Mouse (Mus musculus) layer of hippocampus, adult 2 months (tissue): ENCODE measurements at regions not wholly inside any gene's neighbourhood (a gene's known extent, or its start where the extent isn't known, plus 50 kb on each side); places are given as distances from the start of the nearest gene placed in this dataset.
"Not testable (repeated sequence)": the region's sequence is repeated elsewhere in the genome, so short reads cannot be mapped to it uniquely, and the experiment has no call there.

Source experiments
- DNase-seq, 2 experiments: peaks; one replicate each; pipeline ENCODE4 v3.0.0; 2022; ENCODE audit warnings: low spot score in 2 of 2
- H3K27ac ChIP-seq: fragments of 200-600 bp; 2 replicates; pipeline ENCODE4 v1.8.1; 2022
- H3K4me3 ChIP-seq: fragments of 200-600 bp; 2 replicates; pipeline ENCODE4 v1.8.1; 2022; ENCODE audit warnings: mild to moderate bottlenecking
- CTCF ChIP-seq: fragments of 200-600 bp; conservative IDR thresholded peaks from 2 replicates; pipeline ENCODE4 v1.8.1; 2022; ENCODE audit warnings: antibody characterized with exemption, mild to moderate bottlenecking, moderate library complexity

DNA sequence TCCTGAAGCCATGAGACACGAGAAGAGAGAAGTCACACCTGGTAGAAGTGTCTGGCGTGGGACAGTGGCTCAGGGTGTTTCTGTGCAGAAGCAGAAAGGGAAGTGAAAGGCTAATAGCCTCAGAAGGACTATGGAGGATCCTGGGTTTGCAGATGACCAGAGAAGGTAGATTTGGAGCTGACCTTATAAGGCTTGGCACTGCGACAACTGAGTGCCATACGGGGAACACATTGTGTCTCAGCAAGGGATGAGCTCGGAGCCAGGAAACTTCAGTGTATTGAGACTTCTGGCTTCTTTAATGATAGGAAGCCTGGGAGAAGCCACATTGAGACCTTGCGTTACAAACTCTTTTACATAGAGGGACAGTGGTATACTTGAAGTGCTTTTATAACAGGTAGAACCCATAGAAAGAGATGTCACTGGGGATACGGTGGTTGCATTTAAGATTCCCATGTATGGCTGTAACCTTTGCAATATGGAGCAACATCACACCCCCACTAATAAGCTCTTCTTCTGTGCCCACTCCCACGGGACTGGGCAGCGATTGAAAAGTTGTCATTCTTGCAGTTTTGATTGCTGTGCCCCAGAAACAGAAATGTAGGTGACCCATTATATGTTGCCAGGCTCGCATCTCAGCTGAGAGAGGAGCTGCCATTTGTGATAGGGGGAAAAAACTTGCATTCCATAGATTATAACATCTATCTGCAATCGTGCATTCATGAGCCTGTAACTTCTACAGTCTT is 61.8 kb upstream of the Dync1i1 start:
- no peak for TF ChIP-seq CTCF
- no peak for DNase-seq
- Histone ChIP-seq H3K4me3 (no peak overlapping the region), H3K27ac (no peak overlapping the region)

- Histone ChIP-seq H3K27ac (no peak overlapping the region), H3K4me3 (no peak overlapping the region)
- peak; percentile 95 for TF ChIP-seq CTCF
- peak; percentile 71 to 84 for DNase-seq
Measured at GRCm38 (mm10) chr6:5645150-5645732, 80.2 kb upstream of the Dync1i1 start.

DNA sequence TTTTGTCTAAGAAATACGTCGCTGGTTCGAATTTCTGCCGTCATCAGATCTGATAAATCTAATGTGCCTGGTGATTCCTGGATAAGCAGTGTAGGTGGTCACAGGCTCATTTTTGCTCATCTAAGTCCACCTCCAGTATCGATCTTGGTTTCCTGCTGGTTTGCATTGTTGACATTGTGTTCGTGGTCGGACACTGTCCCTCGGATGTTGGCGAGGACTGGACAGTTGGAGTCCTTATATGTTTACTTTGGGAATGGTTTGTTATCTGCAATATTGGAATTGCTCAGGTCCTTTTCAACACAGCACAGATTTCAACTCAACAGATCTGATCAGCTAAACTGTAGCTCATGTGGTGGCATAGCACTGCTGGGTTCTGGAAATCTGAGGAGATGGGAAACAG is 91.2 kb upstream of the Dync1i1 start:
- TF ChIP-seq CTCF: no peak
- Histone ChIP-seq H3K27ac (no peak overlapping the region), H3K4me3 (no peak overlapping the region)
- DNase-seq: no peak

- peak; percentile 93 for TF ChIP-seq CTCF
- no peak overlapping the region for H3K4me3 ChIP-seq
- DNase-seq: peak; percentile 46 to 55
- no peak overlapping the region for H3K27ac ChIP-seq
Measured at GRCm38 (mm10) chr6:5633036-5633708, 92.3 kb upstream of the Dync1i1 start.

DNA sequence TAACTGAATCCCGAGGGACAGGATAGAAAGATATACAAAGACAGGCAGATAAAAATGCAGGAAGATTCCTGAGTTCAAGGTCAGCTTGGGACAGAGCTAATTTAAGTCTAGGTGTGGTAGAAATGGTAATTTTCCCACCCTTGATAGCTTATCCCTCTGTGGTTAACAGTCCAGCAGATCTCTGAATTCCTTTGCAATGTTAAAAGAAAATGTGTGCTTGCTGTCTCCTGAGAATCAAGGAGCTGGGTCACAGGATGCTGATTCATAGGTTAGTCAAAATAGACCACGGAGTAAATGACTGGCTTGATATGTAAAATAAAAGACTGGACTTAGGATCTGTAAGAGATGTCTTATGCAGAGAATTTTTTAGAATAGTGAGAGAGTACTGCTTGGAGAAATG is 101.4 kb upstream of the Dync1i1 start:
- no peak overlapping the region for H3K4me3 ChIP-seq
- H3K27ac ChIP-seq: no peak overlapping the region
- no peak for DNase-seq
- no peak for TF ChIP-seq CTCF

GRCm38 (mm10) chr6:5621582-5621981 is 103.9 kb upstream of the Dync1i1 start:
- no peak overlapping the region for H3K4me3 ChIP-seq
- no peak for DNase-seq
- TF ChIP-seq CTCF: no peak
- no peak overlapping the region for H3K27ac ChIP-seq

- no peak overlapping the region for H3K4me3 ChIP-seq
- no peak overlapping the region for H3K27ac ChIP-seq
- DNase-seq: peak in 1 of 2 experiments; percentile 5
- TF ChIP-seq CTCF: peak; percentile 63
Measured at GRCm38 (mm10) chr6:5594011-5594410, 97.9 kb upstream of the Pdk4 start.

GRCm38 (mm10) chr6:5589635-5590034 is 93.5 kb upstream of the Pdk4 start:
- H3K27ac ChIP-seq: no peak overlapping the region
- no peak overlapping the region for H3K4me3 ChIP-seq
- peak; percentile 100 for TF ChIP-seq CTCF
- DNase-seq: peak; percentile 63 to 71

DNA sequence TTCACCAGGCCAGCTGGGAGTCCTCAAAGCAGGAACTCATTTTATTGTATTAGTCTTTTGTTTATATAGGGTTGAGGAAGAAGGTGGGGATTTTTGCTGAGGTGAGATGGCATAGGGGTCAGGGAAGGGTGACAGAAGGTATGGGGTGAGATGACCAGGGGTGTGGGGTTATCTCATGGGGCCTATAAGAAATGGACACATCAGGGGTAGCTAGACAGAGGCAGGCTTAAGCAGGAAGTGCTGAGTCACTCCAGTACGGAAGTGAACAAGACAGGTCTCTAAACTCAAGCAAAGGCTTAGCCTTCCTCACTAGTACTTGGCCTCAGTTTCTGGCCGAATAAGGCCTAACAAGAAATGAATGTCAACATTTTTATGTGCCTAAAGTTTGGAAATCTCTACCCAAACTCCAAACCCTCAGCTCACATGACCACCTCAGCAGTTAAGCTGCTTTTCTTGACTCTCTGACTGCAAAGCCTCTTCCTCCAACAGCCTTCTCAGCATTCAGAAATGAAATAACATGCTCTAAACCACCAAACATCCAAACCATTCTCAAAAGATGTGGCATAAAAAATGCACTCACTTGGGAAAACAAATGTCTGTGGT is 86.9 kb upstream of the Pdk4 start:
- H3K27ac ChIP-seq: no peak overlapping the region
- H3K4me3 ChIP-seq: no peak overlapping the region
- DNase-seq: no peak
- no peak for TF ChIP-seq CTCF

GRCm38 (mm10) chr6:5576891-5577290 is 80.8 kb upstream of the Pdk4 start:
- H3K4me3 ChIP-seq, DNase-seq: not testable (repeated sequence)

GRCm38 (mm10) chr6:5566582-5566981 is 70.5 kb upstream of the Pdk4 start:
- no peak for TF ChIP-seq CTCF
- DNase-seq: no peak

More at GRCm38 (mm10) chr6:5576891-5577290, 80.8 kb upstream of the Pdk4 start:
- not testable (repeated sequence) for H3K27ac ChIP-seq

GRCm38 (mm10) chr6:5565049-5565448 is 68.9 kb upstream of the Pdk4 start:
- TF ChIP-seq CTCF: no peak
- no peak for DNase-seq

More at GRCm38 (mm10) chr6:5566582-5566981, 70.5 kb upstream of the Pdk4 start:
- no peak overlapping the region for H3K27ac ChIP-seq
- no peak overlapping the region for H3K4me3 ChIP-seq

GRCm38 (mm10) chr6:5553703-5554394 is 57.7 kb upstream of the Pdk4 start:
- no peak for DNase-seq
- Histone ChIP-seq H3K4me3 (no peak overlapping the region), H3K27ac (no peak overlapping the region)
- no peak for TF ChIP-seq CTCF

More at GRCm38 (mm10) chr6:5565049-5565448, 68.9 kb upstream of the Pdk4 start:
- H3K4me3 ChIP-seq: no peak overlapping the region
- no peak overlapping the region for H3K27ac ChIP-seq
